Mouse (Mus musculus): ENCODE measurements at regions not wholly inside any gene's neighbourhood (a gene's known extent, or its start where the extent isn't known, plus 50 kb on each side); places are given as distances from the start of the nearest gene placed in this dataset.

GRCm38 (mm10) chr7:71456421-71456820, 105.1 kb upstream of the Gm10295 start:
- no peak overlapping the region for H3K4me3 ChIP-seq (ENCODE audit: low read depth, low read length)
- H3K4me1 ChIP-seq (ENCODE audit: control insufficient read depth, insufficient read depth, low read length): no peaks in the 10 kb centered on the region
- peak overlapping the region; percentile 50 for H3K27ac ChIP-seq (ENCODE audit: low read length)
- H3K4me2 ChIP-seq (ENCODE audit: low read length): no peak overlapping the region
- H3K9me3 ChIP-seq (replicated peaks; ENCODE audit: control insufficient read depth, low read length, poor library complexity, severe bottlenecking): no peaks in the 10 kb centered on the region
- no peak for ATAC-seq
- H3K27me3 ChIP-seq (ENCODE audit: control insufficient read depth, insufficient read depth, low read depth, low read length): no peaks in the 10 kb centered on the region
- no peaks in the 10 kb centered on the region for H3K36me3 ChIP-seq (ENCODE audit: control insufficient read depth, insufficient read depth, low read length)
- no peak overlapping the region for H3K9ac ChIP-seq (ENCODE audit: low read depth, low read length)
- 82% methylated on average over 13 of the region's 13 CpGs for WGBS

- Histone ChIP-seq H3K4me1 (ENCODE audit: control insufficient read depth, insufficient read depth, low read length) (no peaks in the 10 kb centered on the region), H3K27me3 (ENCODE audit: control insufficient read depth, insufficient read depth, low read depth, low read length) (no peaks in the 10 kb centered on the region), H3K4me3 (ENCODE audit: low read depth, low read length) (no peak overlapping the region), H3K36me3 (ENCODE audit: control insufficient read depth, insufficient read depth, low read length) (no peaks in the 10 kb centered on the region), H3K27ac (ENCODE audit: low read length) (no peak overlapping the region), H3K9me3 (replicated peaks; ENCODE audit: control insufficient read depth, low read length, poor library complexity, severe bottlenecking) (no peaks in the 10 kb centered on the region), H3K9ac (ENCODE audit: low read depth, low read length) (no peak overlapping the region), H3K4me2 (ENCODE audit: low read length) (no peak overlapping the region)
- 90% methylated on average over 11 of the region's 11 CpGs for WGBS
- ATAC-seq: no peak
These were observed 89.3 kb upstream of the Gm10295 start for GRCm38 (mm10) chr7:71440330-71441240.

GRCm38 (mm10) chr7:71425982-71426381, 74.7 kb upstream of the Gm10295 start:
- Histone ChIP-seq H3K4me3 (ENCODE audit: low read depth, low read length) (no peak overlapping the region), H3K27ac (ENCODE audit: low read length) (no peak overlapping the region), H3K27me3 (ENCODE audit: control insufficient read depth, insufficient read depth, low read depth, low read length) (no peaks in the 10 kb centered on the region), H3K36me3 (ENCODE audit: control insufficient read depth, insufficient read depth, low read length) (no peaks in the 10 kb centered on the region), H3K4me2 (ENCODE audit: low read length) (no peak overlapping the region), H3K9me3 (replicated peaks; ENCODE audit: control insufficient read depth, low read length, poor library complexity, severe bottlenecking) (no peaks in the 10 kb centered on the region), H3K9ac (ENCODE audit: low read depth, low read length) (no peak overlapping the region), H3K4me1 (ENCODE audit: control insufficient read depth, insufficient read depth, low read length) (no peaks in the 10 kb centered on the region)
- ATAC-seq: no peak
- 77% methylated on average over 2 of the region's 2 CpGs for WGBS

- no peak for ATAC-seq
- Histone ChIP-seq H3K9me3 (replicated peaks; ENCODE audit: control insufficient read depth, low read length, poor library complexity, severe bottlenecking) (no peaks in the 10 kb centered on the region), H3K27me3 (ENCODE audit: control insufficient read depth, insufficient read depth, low read depth, low read length) (no peaks in the 10 kb centered on the region; the same call in 1 of the 2 replicates), H3K4me3 (ENCODE audit: low read depth, low read length) (no peak overlapping the region), H3K4me1 (ENCODE audit: control insufficient read depth, insufficient read depth, low read length) (no peaks in the 10 kb centered on the region), H3K4me2 (ENCODE audit: low read length) (no peak overlapping the region), H3K9ac (ENCODE audit: low read depth, low read length) (no peak overlapping the region), H3K27ac (ENCODE audit: low read length) (no peak overlapping the region), H3K36me3 (ENCODE audit: control insufficient read depth, insufficient read depth, low read length) (no peaks in the 10 kb centered on the region)
- 79% methylated on average over 5 of the region's 5 CpGs for WGBS
These were observed 68.0 kb upstream of the Gm10295 start for GRCm38 (mm10) chr7:71419261-71419660.

- no peak overlapping the region for H3K4me3 ChIP-seq (ENCODE audit: low read depth, low read length)
- 72% methylated on average over 3 of the region's 3 CpGs for WGBS
- no peak for ATAC-seq
- no peak overlapping the region for H3K4me2 ChIP-seq (ENCODE audit: low read length)
- no peak overlapping the region for H3K27ac ChIP-seq (ENCODE audit: low read length)
- no peak overlapping the region for H3K9ac ChIP-seq (ENCODE audit: low read depth, low read length)
- H3K4me1 ChIP-seq (ENCODE audit: control insufficient read depth, insufficient read depth, low read length): no peaks in the 10 kb centered on the region
- no peaks in the 10 kb centered on the region for H3K9me3 ChIP-seq (replicated peaks; ENCODE audit: control insufficient read depth, low read length, poor library complexity, severe bottlenecking)
- no peaks in the 10 kb centered on the region; the same call in 1 of the 2 replicates for H3K27me3 ChIP-seq (ENCODE audit: control insufficient read depth, insufficient read depth, low read depth, low read length)
- H3K36me3 ChIP-seq (ENCODE audit: control insufficient read depth, insufficient read depth, low read length): no peaks in the 10 kb centered on the region
These were observed 67.6 kb upstream of the Gm10295 start for GRCm38 (mm10) chr7:71418856-71419255.

GRCm38 (mm10) chr7:71414756-71415155, 63.5 kb upstream of the Gm10295 start:
- 61% methylated on average over 2 of the region's 2 CpGs for WGBS
- H3K27me3 ChIP-seq (ENCODE audit: control insufficient read depth, insufficient read depth, low read depth, low read length): peaks cover 2% of the 10 kb centered on the region; the same call in 1 of the 2 replicates
- no peak for ATAC-seq
- H3K36me3 ChIP-seq (ENCODE audit: control insufficient read depth, insufficient read depth, low read length): no peaks in the 10 kb centered on the region
- no peak overlapping the region for H3K9ac ChIP-seq (ENCODE audit: low read depth, low read length)
- H3K4me3 ChIP-seq (ENCODE audit: low read depth, low read length): no peak overlapping the region
- no peak overlapping the region for H3K4me2 ChIP-seq (ENCODE audit: low read length)
- peaks cover 6% of the 10 kb centered on the region; the same call in 1 of the 2 replicates for H3K4me1 ChIP-seq (ENCODE audit: control insufficient read depth, insufficient read depth, low read length)
- H3K9me3 ChIP-seq (replicated peaks; ENCODE audit: control insufficient read depth, low read length, poor library complexity, severe bottlenecking): no peaks in the 10 kb centered on the region
- no peak overlapping the region for H3K27ac ChIP-seq (ENCODE audit: low read length)

- 91% methylated on average over 6 of the region's 6 CpGs for WGBS
- Histone ChIP-seq H3K4me2 (ENCODE audit: low read length) (no peak overlapping the region), H3K4me1 (ENCODE audit: control insufficient read depth, insufficient read depth, low read length) (peaks cover 6% of the 10 kb centered on the region; the same call in 1 of the 2 replicates), H3K9ac (ENCODE audit: low read depth, low read length) (no peak overlapping the region), H3K9me3 (replicated peaks; ENCODE audit: control insufficient read depth, low read length, poor library complexity, severe bottlenecking) (no peaks in the 10 kb centered on the region), H3K27ac (ENCODE audit: low read length) (no peak overlapping the region), H3K4me3 (ENCODE audit: low read depth, low read length) (no peak overlapping the region), H3K36me3 (ENCODE audit: control insufficient read depth, insufficient read depth, low read length) (no peaks in the 10 kb centered on the region), H3K27me3 (ENCODE audit: control insufficient read depth, insufficient read depth, low read depth, low read length) (peaks cover 7% of the 10 kb centered on the region)
- ATAC-seq: no peak
These were observed 61.8 kb upstream of the Gm10295 start for GRCm38 (mm10) chr7:71413121-71413520.

- H3K27ac ChIP-seq (ENCODE audit: low read length): no peak overlapping the region
- WGBS: 7% methylated on average over 12 of the region's 12 CpGs
- H3K4me2 ChIP-seq (ENCODE audit: low read length): peak overlapping the region; percentile 79
- H3K27me3 ChIP-seq (ENCODE audit: control insufficient read depth, insufficient read depth, low read depth, low read length): peaks cover 7% of the 10 kb centered on the region
- peaks cover 6% of the 10 kb centered on the region; the same call in 1 of the 2 replicates for H3K4me1 ChIP-seq (ENCODE audit: control insufficient read depth, insufficient read depth, low read length)
- peak overlapping the region; percentile 39 for H3K4me3 ChIP-seq (ENCODE audit: low read depth, low read length)
- H3K9me3 ChIP-seq (replicated peaks; ENCODE audit: control insufficient read depth, low read length, poor library complexity, severe bottlenecking): no peaks in the 10 kb centered on the region
- ATAC-seq: peak; percentile 89
- no peaks in the 10 kb centered on the region for H3K36me3 ChIP-seq (ENCODE audit: control insufficient read depth, insufficient read depth, low read length)
- no peak overlapping the region; the same call in 1 of the 2 replicates for H3K9ac ChIP-seq (ENCODE audit: low read depth, low read length)
These were observed 60.8 kb upstream of the Gm10295 start for GRCm38 (mm10) chr7:71412079-71412478.

GRCm38 (mm10) chr7:71411293-71412011, 60.2 kb upstream of the Gm10295 start:
- Histone ChIP-seq H3K27ac (ENCODE audit: low read length) (no peak overlapping the region), H3K4me3 (ENCODE audit: low read depth, low read length) (peak overlapping the region; percentile 39), H3K4me1 (ENCODE audit: control insufficient read depth, insufficient read depth, low read length) (peaks cover 6% of the 10 kb centered on the region; the same call in 1 of the 2 replicates), H3K9ac (ENCODE audit: low read depth, low read length) (peak overlapping the region; percentile 39; the same call in 1 of the 2 replicates), H3K9me3 (replicated peaks; ENCODE audit: control insufficient read depth, low read length, poor library complexity, severe bottlenecking) (no peaks in the 10 kb centered on the region), H3K4me2 (ENCODE audit: low read length) (peak overlapping the region; percentile 79), H3K27me3 (ENCODE audit: control insufficient read depth, insufficient read depth, low read depth, low read length) (peaks cover 7% of the 10 kb centered on the region), H3K36me3 (ENCODE audit: control insufficient read depth, insufficient read depth, low read length) (no peaks in the 10 kb centered on the region)
- peak; percentile 54; the same call in 1 of the 2 replicates for ATAC-seq
- WGBS: 2% methylated on average over 14 of the region's 14 CpGs

Measured in midbrain, embryonic 16.5 days (tissue).